Mouse (Mus musculus) G1E (cell line): ENCODE results near the gene Gpr4.

ENCODE experiments used
- CTCF ChIP-seq: IDR thresholded peaks from 2 replicates; pipeline ENCODE4 v1.5.1; 2012; ENCODE audit warnings: low read depth, low read length, inconsistent platforms, mixed read lengths
- GATA1 ChIP-seq: IDR thresholded peaks from 2 replicates; pipeline ENCODE4 v1.6.1; 2012; ENCODE audit warnings: borderline replicate concordance, low read length, inconsistent platforms, mixed read lengths

DNA sequence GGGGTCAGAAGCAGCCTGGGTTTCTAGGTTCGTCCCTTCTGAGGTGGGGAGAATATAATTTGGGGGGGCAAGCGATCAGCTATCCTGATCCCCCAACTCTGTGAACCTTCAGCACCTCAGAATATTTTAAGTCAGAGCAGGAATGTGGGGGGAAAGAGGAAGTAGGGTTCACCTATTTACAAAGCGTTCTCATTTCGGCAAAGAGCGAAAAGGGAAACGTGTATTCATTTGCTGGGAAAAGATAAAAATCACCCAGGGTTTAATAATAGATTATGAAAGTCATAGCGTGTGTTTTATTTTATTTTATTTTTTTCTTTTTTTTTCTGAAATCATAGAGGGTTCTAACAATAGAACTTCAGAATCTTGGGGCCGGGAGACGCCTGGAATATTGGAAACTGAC lies 2.6 kb downstream of the Gpr4 start:
- TF ChIP-seq GATA1 (no peak), CTCF (no peak)
